Mouse (Mus musculus) heart, adult 2 months (tissue): ENCODE measurements at regions not wholly inside any gene's neighbourhood (a gene's known extent, or its start where the extent isn't known, plus 50 kb on each side); places are given as distances from the start of the nearest gene placed in this dataset.

Experiments
- CTCF ChIP-seq: fragments of 200-600 bp; IDR thresholded peaks from 2 replicates; pipeline ENCODE4 v1.8.1; 2022; ENCODE audit warnings: antibody characterized with exemption, mild to moderate bottlenecking, moderate library complexity
- EP300 ChIP-seq: fragments of 200-500 bp; IDR thresholded peaks from 2 replicates; pipeline ENCODE4 v1.6.1; 2011; ENCODE audit warnings: low read depth, low read length, control low read depth; ENCODE audit not compliant: insufficient read depth
- POLR2A ChIP-seq: fragments of 200-500 bp; IDR thresholded peaks from 2 replicates; pipeline ENCODE4 v1.6.1; 2011; ENCODE audit warnings: mild to moderate bottlenecking, low read depth, low read length, control low read depth; ENCODE audit not compliant: insufficient read depth

GRCm38 (mm10) chr17:64193055-64193454, 138.7 kb downstream of the Pja2 start:
- no peak for TF ChIP-seq CTCF
- TF ChIP-seq EP300: no peak
- TF ChIP-seq POLR2A: no peak
